Mouse (Mus musculus) E14TG2a.4 (cell line): ENCODE results near the gene Ccpg1os.
A peak's percentile ranks its signal among the peaks of the same experiment; 100 is the strongest.

Experiments
- H3K27me3 ChIP-seq: 2 replicates; pipeline ENCODE4 v1.6.1; 2014; ENCODE audit warnings: low read length, control low read depth; ENCODE audit not compliant: insufficient read depth
- H3K36me3 ChIP-seq: 2 replicates; pipeline ENCODE4 v1.6.1; 2014; ENCODE audit warnings: low read length, control low read depth; ENCODE audit not compliant: insufficient read depth
- H3K4me1 ChIP-seq: replicated peaks from 2 replicates; pipeline ENCODE4 v1.6.1; 2014; ENCODE audit warnings: low read depth, low read length, control low read depth
- H3K4me3 ChIP-seq: replicated peaks from 2 replicates; pipeline ENCODE4 v1.5.1; 2014; ENCODE audit warnings: mild to moderate bottlenecking, low read length
- H3K9me3 ChIP-seq: 2 replicates; pipeline ENCODE4 v1.6.1; 2014; ENCODE audit warnings: low read length, control low read depth
- CTCF ChIP-seq: conservative IDR thresholded peaks from 2 replicates; pipeline ENCODE4 v1.5.1; 2014; ENCODE audit warnings: low read length
- NANOG ChIP-seq: IDR thresholded peaks from 2 replicates; pipeline ENCODE4 v1.6.1; 2014; ENCODE audit warnings: borderline replicate concordance, low read length, mixed read lengths
- POU5F1 ChIP-seq: IDR thresholded peaks from 2 replicates; pipeline ENCODE4 v1.6.1; 2014; ENCODE audit warnings: low read length, borderline replicate concordance

Ccpg1os gene

DNA sequence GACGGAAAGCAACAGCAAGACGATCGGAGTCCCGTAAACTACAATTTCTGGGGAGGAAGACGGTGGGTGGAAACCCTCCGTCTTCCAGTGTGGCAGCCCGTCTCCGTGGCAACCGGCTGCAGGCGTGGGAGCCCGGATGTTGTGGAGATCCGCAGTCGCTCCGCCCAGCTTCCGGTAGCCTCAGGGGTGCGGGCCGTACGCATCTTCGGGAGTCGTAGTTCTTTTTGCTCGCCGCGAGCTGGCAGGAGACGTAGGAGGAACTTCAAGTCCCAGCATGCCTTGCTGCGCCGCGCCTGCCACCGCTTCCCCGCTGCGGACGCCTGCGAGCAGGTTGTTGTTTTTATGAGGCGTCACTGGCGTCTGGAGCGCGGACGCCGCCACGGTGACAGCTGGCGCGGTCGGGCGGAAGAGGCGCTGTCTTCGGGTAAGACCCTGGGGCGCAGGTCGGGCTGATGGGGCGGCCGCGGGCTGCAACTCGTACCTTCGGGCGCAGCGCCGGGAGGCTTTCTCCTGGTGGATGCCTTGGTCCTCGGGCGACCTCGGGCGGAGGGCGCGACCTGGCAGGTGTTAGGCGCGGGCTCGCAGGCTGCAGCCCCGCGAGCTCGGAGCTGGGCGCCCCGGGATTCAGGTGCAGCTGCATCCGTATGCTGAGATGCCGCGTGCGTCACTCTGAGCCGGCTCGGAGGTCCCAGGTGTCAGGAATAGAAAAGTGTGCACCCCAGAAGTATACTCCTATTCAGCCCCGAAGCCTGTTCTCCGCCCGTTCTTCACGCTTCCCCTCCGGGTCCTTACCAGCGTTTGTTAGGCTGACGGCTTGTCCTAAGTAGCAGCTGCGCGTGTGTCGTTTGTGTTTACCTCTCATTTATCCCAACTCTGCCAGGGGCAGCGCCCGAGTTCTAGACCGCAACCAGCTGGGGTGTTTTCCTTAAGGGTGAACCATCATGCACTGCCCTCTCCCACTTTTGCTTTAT, at the start of gene Ccpg1os, which contains the start of gene Ccpg1:
TSS of gene Ccpg1os (minus strand) at position 133 of the 971 bp plus-strand sequence.
TSS of gene Ccpg1 (plus strand) at position 180 of the 971 bp plus-strand sequence.
- TF ChIP-seq CTCF = no peak
- no peak for TF ChIP-seq NANOG
- TF ChIP-seq POU5F1 = no peak
- H3K4me3 ChIP-seq = peak within 1 kb of the TSS; percentile 98
- H3K9me3 ChIP-seq = no peaks in the 10 kb centered on the region

GRCm38 (mm10) chr9:73033406-73033805, 48.2 kb upstream of the Ccpg1os start:
- TF ChIP-seq CTCF (peak; percentile 63), NANOG (no peak), POU5F1 (no peak)
- H3K4me3 ChIP-seq = no peak overlapping the region
- H3K4me1 ChIP-seq = peaks cover 18% of the 10 kb centered on the region
- peaks cover 86% of the 10 kb centered on the region for H3K36me3 ChIP-seq
- no peaks in the 10 kb centered on the region for H3K9me3 ChIP-seq
- H3K27me3 ChIP-seq = no peaks in the 10 kb centered on the region

More for the DNA sequence above, at the start of gene Ccpg1os, which contains the start of gene Ccpg1:
- no peaks in the 10 kb centered on the region for H3K36me3 ChIP-seq
- H3K27me3 ChIP-seq = no peaks in the 10 kb centered on the region
- peaks cover 38% of the 10 kb centered on the region for H3K4me1 ChIP-seq

DNA sequence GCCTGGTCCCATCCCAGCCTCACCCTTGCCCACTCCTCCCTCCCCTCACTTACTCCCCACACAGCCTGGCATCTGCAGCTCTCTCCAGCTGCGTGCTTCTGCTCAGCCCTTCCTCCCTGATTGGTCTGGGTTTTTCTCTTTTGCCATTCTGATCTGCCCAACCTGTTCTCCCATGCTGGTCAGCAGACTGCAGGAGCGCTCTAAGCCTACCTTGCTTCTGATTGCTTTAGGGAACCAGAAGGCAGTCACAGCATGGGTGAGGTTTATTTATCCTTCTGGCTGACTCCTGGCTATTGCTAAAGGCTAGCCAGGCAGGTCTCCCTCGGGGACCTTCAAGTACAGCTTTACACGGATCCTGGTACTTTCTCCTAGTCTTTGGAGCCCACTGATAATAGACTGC, 46.2 kb upstream of the Ccpg1os start:
- no peak for TF ChIP-seq POU5F1
- no peaks in the 10 kb centered on the region for H3K9me3 ChIP-seq
- peaks cover 74% of the 10 kb centered on the region for H3K36me3 ChIP-seq
- H3K27me3 ChIP-seq = no peaks in the 10 kb centered on the region
- no peak overlapping the region for H3K4me3 ChIP-seq
- peaks cover 29% of the 10 kb centered on the region for H3K4me1 ChIP-seq

GRCm38 (mm10) chr9:73030443-73030842, 45.3 kb upstream of the Ccpg1os start:
- peaks cover 64% of the 10 kb centered on the region for H3K36me3 ChIP-seq
- no peaks in the 10 kb centered on the region for H3K9me3 ChIP-seq
- no peak overlapping the region for H3K4me3 ChIP-seq
- peaks cover 36% of the 10 kb centered on the region for H3K4me1 ChIP-seq
- TF ChIP-seq CTCF (no peak), NANOG (no peak), POU5F1 (no peak)
- no peaks in the 10 kb centered on the region for H3K27me3 ChIP-seq

DNA sequence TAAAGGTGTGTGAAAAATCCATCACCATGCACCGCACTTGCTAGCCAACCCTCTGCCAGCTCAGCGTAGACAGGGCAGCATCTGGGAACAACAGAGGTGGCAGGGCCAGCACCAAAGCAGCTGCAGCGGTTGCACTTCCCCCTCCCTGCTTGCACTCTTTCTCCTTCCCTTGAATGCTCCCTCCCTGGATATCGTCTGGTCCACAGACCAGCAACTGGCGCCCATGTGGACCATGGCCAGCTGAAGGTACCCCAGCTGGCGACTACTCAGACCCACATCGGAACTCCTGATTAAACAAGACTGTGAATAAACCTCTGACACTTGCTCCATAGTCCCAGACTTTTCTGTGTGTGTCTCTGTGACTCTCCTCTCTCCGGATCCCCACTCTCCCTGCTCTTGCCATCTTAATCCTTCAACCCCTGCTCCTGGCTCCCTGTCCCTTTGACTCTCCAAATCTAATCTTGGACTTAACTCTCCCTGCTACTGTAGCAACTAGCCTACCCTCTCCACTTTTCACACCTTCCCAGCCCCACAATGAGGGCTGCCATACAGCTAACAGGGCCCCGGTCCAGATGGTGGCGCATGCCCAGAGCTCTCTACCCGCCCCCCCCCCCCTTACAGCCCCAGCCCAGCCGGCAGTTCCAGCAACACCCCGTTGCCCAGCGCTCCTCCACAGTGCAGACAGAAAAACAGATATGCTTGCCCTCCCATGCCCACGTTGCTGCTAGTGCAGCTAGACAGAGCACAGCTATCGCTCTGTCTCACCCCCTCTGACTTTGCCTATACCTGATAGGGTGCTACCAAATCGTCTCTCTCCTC, 40.8 kb upstream of the Ccpg1os start:
- Histone ChIP-seq H3K36me3 (peaks cover 60% of the 10 kb centered on the region), H3K4me1 (peaks cover 37% of the 10 kb centered on the region), H3K9me3 (no peaks in the 10 kb centered on the region), H3K27me3 (no peaks in the 10 kb centered on the region), H3K4me3 (peak overlapping the region; percentile 72)
- TF ChIP-seq NANOG = no peak

DNA sequence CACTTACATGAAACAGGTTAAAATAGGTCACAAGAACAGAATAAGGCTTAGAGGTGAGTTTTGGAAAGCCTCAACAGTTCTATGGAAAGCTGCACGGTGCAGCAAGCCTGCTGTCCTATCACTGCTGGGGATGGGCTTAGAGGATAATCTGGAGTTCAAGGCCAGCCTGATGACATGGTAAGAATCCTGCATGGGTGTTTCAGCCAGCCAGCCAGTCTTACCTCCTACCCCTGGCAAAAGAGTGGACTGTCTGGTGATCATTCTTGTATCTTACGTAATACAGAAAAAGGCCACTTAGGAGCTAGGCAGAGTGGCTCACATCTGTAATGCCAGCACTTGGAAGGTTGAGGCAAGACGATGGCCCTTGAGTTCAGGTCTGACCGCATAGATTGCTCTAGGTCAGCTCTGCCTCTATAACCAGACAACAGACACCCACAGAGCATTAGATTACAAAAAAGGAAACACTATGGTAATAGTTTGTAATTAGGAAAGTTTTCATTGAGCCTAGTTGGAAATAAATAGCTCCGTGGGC, 35.5 kb upstream of the Ccpg1os start:
- Histone ChIP-seq H3K9me3 (no peaks in the 10 kb centered on the region), H3K36me3 (peaks cover 87% of the 10 kb centered on the region), H3K4me3 (no peak overlapping the region), H3K4me1 (peaks cover 31% of the 10 kb centered on the region), H3K27me3 (no peaks in the 10 kb centered on the region)
- TF ChIP-seq POU5F1 (no peak), NANOG (no peak), CTCF (no peak)

DNA sequence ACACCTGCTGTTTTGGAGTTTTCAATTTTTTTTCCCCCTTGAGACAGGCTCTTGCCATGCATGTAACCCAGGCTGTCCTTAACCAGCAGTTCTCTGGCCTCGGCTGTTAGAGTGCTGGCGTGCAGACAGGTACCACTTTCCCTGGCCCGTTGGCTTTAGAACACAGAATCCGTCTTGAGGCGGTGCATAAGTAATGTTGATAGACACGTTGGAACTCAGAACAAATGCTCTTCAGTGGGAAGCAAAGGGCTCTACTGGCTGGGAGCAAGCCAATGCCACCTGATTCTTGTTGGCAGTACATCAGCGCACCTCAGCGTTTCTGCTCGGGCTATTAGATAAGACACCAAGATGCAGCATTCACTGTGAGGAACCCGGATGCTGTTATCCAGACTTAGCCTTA, 34.7 kb upstream of the Ccpg1os start:
- H3K27me3 ChIP-seq = no peaks in the 10 kb centered on the region
- peaks cover 92% of the 10 kb centered on the region for H3K36me3 ChIP-seq
- no peak for TF ChIP-seq POU5F1
- no peak for TF ChIP-seq NANOG
- no peak for TF ChIP-seq CTCF
- no peaks in the 10 kb centered on the region for H3K9me3 ChIP-seq
- H3K4me1 ChIP-seq = peaks cover 23% of the 10 kb centered on the region
- no peak overlapping the region for H3K4me3 ChIP-seq

DNA sequence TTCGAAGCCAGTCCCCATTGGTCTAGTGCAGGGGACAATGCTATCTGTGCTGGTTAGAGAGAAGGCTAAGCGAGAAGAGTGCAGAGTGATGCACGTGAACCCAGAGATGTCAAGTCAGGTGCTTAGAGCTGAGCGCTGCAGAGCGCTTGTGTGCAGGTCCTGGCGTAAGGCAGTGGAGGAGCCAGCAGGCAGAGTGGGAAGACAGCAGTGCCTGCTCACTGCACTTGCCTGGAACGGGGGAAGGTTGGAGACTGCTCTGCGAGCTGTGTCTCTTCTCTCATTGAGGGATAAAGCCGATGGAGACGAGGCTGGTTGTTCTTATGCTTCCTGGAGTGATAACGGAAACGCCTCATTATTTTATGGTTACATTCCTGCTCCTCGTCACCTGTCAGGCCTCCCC, 29.5 kb upstream of the Ccpg1os start:
- Histone ChIP-seq H3K27me3 (no peaks in the 10 kb centered on the region), H3K9me3 (no peaks in the 10 kb centered on the region), H3K36me3 (peaks cover 98% of the 10 kb centered on the region), H3K4me1 (peaks cover 13% of the 10 kb centered on the region), H3K4me3 (no peak overlapping the region)
- TF ChIP-seq NANOG (no peak), POU5F1 (no peak), CTCF (no peak)
